ENCODE assay signal across 14 mouse cellular contexts in the genomic region with DNA sequence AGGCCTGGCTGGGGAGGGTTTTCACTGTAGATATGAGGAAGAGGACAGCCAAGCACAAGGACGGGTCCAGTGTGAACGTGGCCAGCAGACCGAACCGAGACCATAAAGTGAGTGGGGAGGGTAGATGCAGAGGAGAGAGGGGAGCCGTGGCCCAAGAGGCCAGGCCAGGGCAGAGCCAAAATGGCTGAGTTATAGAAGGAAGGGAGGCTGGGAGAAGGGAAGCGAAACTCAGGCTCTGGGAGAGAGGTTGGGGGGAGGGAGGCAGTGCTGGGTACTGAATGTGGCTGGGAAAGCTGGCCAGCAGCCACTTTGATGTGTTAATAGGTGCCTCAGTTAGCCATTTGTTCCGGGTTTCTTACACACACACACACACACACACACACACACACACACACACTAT. TPM values are rescaled to one million over a fixed set of nuclear protein-coding genes. Genes with fewer than 3 reads are reported as not detected.
A peak's percentile ranks its signal among the peaks of the same experiment; 100 is the strongest.
DNase-seq lines count a peak whose midpoint lies in the region; ATAC-seq and TF ChIP-seq lines count a peak whose summit lies in the region.
"Had no signal": no experiment of that assay in that cellular context is flagged by ENCODE, and none has a peak within 500 bp of the region (broad histone marks: within the 10 kb centered on the region; RNA-seq: fewer than 3 reads in every experiment).

No protein-coding gene starts in this region.

- H3K9me3 ChIP-seq in heart, embryonic 10.5 days: no peaks in the 10 kb centered on the region
- no peaks in the 10 kb centered on the region for H3K9me3 ChIP-seq in lung, embryonic 14.5 days (ENCODE audit: low read depth, low read length)
- no peaks in the 10 kb centered on the region for H3K9me3 ChIP-seq in neural tube, embryonic 15.5 days (replicated peaks)
- H3K9me3 ChIP-seq in forebrain, embryonic 13.5 days (replicated peaks): no peaks in the 10 kb centered on the region
- H3K9me3 ChIP-seq: liver, embryonic 13.5 days had no signal

- no peak for DNase-seq in heart, embryonic 10.5 days (ENCODE audit: low spot score)
- DNase-seq in heart, postnatal 4 days: no peak
- peak; percentile 10 for DNase-seq in lung, embryonic 14.5 days
- DNase-seq in lung, postnatal 4 days: no peak
- no peak for DNase-seq in yolk sac, embryonic 10.5 days (ENCODE audit: low spot score)
- DNase-seq: embryo, embryonic 11 days; kidney, adult 18-20 months; liver, embryonic 13.5 days had no signal

- no peak for TF ChIP-seq POLR2A in bone marrow macrophage, adult 2 months (IDR thresholded peaks at IDR 0.05; ENCODE audit: borderline replicate concordance, low read depth, low read length)

- 62% methylated on average over 7 of the region's 7 CpGs for WGBS in heart, embryonic 10.5 days
- WGBS in lung, embryonic 14.5 days: 69% methylated on average over 7 of the region's 7 CpGs
- 59% methylated on average over 7 of the region's 7 CpGs for WGBS in neural tube, embryonic 15.5 days
- WGBS in forebrain, embryonic 13.5 days: 73% methylated on average over 7 of the region's 7 CpGs

- peaks cover 69% of the 10 kb centered on the region for H3K4me1 ChIP-seq in heart, embryonic 10.5 days
- H3K4me1 ChIP-seq in lung, embryonic 14.5 days (ENCODE audit: insufficient read depth): peaks cover 19% of the 10 kb centered on the region
- peaks cover 87% of the 10 kb centered on the region for H3K4me1 ChIP-seq in bone marrow macrophage, adult 2 months (ENCODE audit: control insufficient read depth, insufficient read depth, low read length)
- H3K4me1 ChIP-seq in neural tube, embryonic 15.5 days: peaks cover 18% of the 10 kb centered on the region
- peaks cover 6% of the 10 kb centered on the region; the same call in 1 of the 2 replicates for H3K4me1 ChIP-seq in forebrain, embryonic 13.5 days

- no peak for TF ChIP-seq CTCF in lung, embryonic 14.5 days (IDR thresholded peaks at IDR 0.05; ENCODE audit: low read depth)
- no peak for TF ChIP-seq CTCF in bone marrow macrophage, adult 2 months (IDR thresholded peaks at IDR 0.05; ENCODE audit: low read depth, low read length)

- no peak for ATAC-seq in lung, embryonic 14.5 days (ENCODE audit: insufficient read depth)
- 0 out of 2 replicates have a peak, but pooled peaks have one; percentile 28 for ATAC-seq in neural tube, embryonic 15.5 days (ENCODE audit: low FRiP score)
- no peak for ATAC-seq in forebrain, embryonic 13.5 days
- ATAC-seq: forebrain, embryonic 14.5 days; midbrain, embryonic 16.5 days had no signal

- H3K9ac ChIP-seq in lung, embryonic 14.5 days: no peak overlapping the region
- H3K9ac ChIP-seq in neural tube, embryonic 15.5 days (replicated peaks): no peak overlapping the region
- H3K9ac ChIP-seq in forebrain, embryonic 13.5 days: no peak overlapping the region
- H3K9ac ChIP-seq: liver, embryonic 13.5 days had no signal

- H3K4me2 ChIP-seq in lung, embryonic 14.5 days: no peak overlapping the region
- no peak overlapping the region for H3K4me2 ChIP-seq in neural tube, embryonic 15.5 days
- H3K4me2 ChIP-seq in forebrain, embryonic 13.5 days: no peak overlapping the region
- H3K4me2 ChIP-seq: heart, embryonic 11.5 days; liver, embryonic 13.5 days had no signal

- peak overlapping the region; percentile 52; the same call in 1 of the 2 replicates for H3K27ac ChIP-seq in heart, embryonic 10.5 days
- H3K27ac ChIP-seq in lung, embryonic 14.5 days (ENCODE audit: low read depth): no peak overlapping the region
- H3K27ac ChIP-seq in bone marrow macrophage, adult 2 months (ENCODE audit: insufficient read depth, low read depth, low read length): peak overlapping the region; percentile 82
- H3K27ac ChIP-seq in neural tube, embryonic 15.5 days (replicated peaks): 0 out of 2 replicates have a peak overlapping the region, but pooled peaks have one; percentile 15
- no peak overlapping the region for H3K27ac ChIP-seq in forebrain, embryonic 13.5 days
- H3K27ac ChIP-seq: liver, embryonic 13.5 days had no signal

- H3K4me3 ChIP-seq in heart, embryonic 10.5 days: no peak overlapping the region
- no peak overlapping the region for H3K4me3 ChIP-seq in lung, embryonic 14.5 days (ENCODE audit: low read depth, low read length)
- H3K4me3 ChIP-seq in bone marrow macrophage, adult 2 months (ENCODE audit: insufficient read depth, low read length): peak overlapping the region; percentile 18
- H3K4me3 ChIP-seq in neural tube, embryonic 15.5 days (replicated peaks): no peak overlapping the region
- no peak overlapping the region for H3K4me3 ChIP-seq in forebrain, embryonic 13.5 days
- H3K4me3 ChIP-seq: liver, embryonic 13.5 days had no signal

- H3K36me3 ChIP-seq in heart, embryonic 10.5 days: no peaks in the 10 kb centered on the region
- H3K36me3 ChIP-seq in lung, embryonic 14.5 days (ENCODE audit: insufficient read depth): no peaks in the 10 kb centered on the region
- no peaks in the 10 kb centered on the region for H3K36me3 ChIP-seq in neural tube, embryonic 15.5 days
- H3K36me3 ChIP-seq in forebrain, embryonic 13.5 days (ENCODE audit: poor library complexity, severe bottlenecking): no peaks in the 10 kb centered on the region
- H3K36me3 ChIP-seq: liver, embryonic 13.5 days had no signal

- H3K27me3 ChIP-seq in heart, embryonic 10.5 days (ENCODE audit: insufficient read depth, poor library complexity, severe bottlenecking): no peaks in the 10 kb centered on the region
- no peaks in the 10 kb centered on the region for H3K27me3 ChIP-seq in lung, embryonic 14.5 days (ENCODE audit: insufficient read depth, low read length)
- no peaks in the 10 kb centered on the region for H3K27me3 ChIP-seq in neural tube, embryonic 15.5 days (replicated peaks)
- no peaks in the 10 kb centered on the region for H3K27me3 ChIP-seq in forebrain, embryonic 13.5 days
- H3K27me3 ChIP-seq: liver, embryonic 13.5 days had no signal

RNA-seq across cellular contexts. Expression of gene Fnbp1, which starts 14.6 kb away (rescaled TPM):
- 17.7 and 21.6 TPM in 2 replicates for polyA plus RNA-seq in heart, embryonic 10.5 days (2016; fragmentation: Nextera tagmentation; extraction: Ambion mirVana)
- 10 to 100 TPM; 52.9 to 59.1 TPM for total RNA-seq in heart, postnatal 4 days (2021)
- polyA plus RNA-seq in lung, embryonic 14.5 days (2014; fragmentation: Nextera tagmentation; extraction: Ambion mirVana): 16.8 and 21.1 TPM in 2 replicates
- 255 and 258 TPM in 2 replicates for polyA plus RNA-seq in bone marrow macrophage, adult 2 months (2012; ENCODE audit: insufficient read depth, insufficient read length, missing spikeins)
- polyA plus RNA-seq in neural tube, embryonic 15.5 days (2015; fragmentation: Nextera tagmentation; extraction: Ambion mirVana): 34.1 and 36.6 TPM in 2 replicates
- polyA plus RNA-seq in forebrain, embryonic 13.5 days (2015; fragmentation: Nextera tagmentation; extraction: Ambion mirVana): 12.5 and 12.7 TPM in 2 replicates

RNA-seq across cellular contexts. Expression of gene Gpr107, which starts 24.9 kb away (rescaled TPM):
- polyA plus RNA-seq in heart, embryonic 10.5 days (2016; fragmentation: Nextera tagmentation; extraction: Ambion mirVana): 35.9 and 37.4 TPM in 2 replicates
- 10 to 100 TPM; 41.6 to 43.0 TPM for total RNA-seq in heart, postnatal 4 days (2021)
- 23.6 and 24.9 TPM in 2 replicates for polyA plus RNA-seq in lung, embryonic 14.5 days (2014; fragmentation: Nextera tagmentation; extraction: Ambion mirVana)
- 66.1 and 80.8 TPM in 2 replicates for polyA plus RNA-seq in bone marrow macrophage, adult 2 months (2012; ENCODE audit: insufficient read depth, insufficient read length, missing spikeins)
- 33.7 and 36.3 TPM in 2 replicates for polyA plus RNA-seq in neural tube, embryonic 15.5 days (2015; fragmentation: Nextera tagmentation; extraction: Ambion mirVana)
- polyA plus RNA-seq in forebrain, embryonic 13.5 days (2015; fragmentation: Nextera tagmentation; extraction: Ambion mirVana): 28.6 and 34.3 TPM in 2 replicates

Comparison
In these comparisons a context has a peak if more than half of its experiments do, and no peak if none do; other contexts are left out.
1. H3K27ac ChIP-seq: peak in heart, embryonic 10.5 days (single experiment), bone marrow macrophage, adult 2 months (single experiment) and neural tube, embryonic 15.5 days (single experiment); none in lung, embryonic 14.5 days (single experiment) and forebrain, embryonic 13.5 days (single experiment).